Mouse (Mus musculus): Measurements from ENCODE around the gene Grm8.
A peak's percentile ranks its signal among the peaks of the same experiment; 100 is the strongest.

The Grm8 gene

GRCm38 (mm10) chr6:28040815-28041214, 94.2 kb downstream of the Grm8 start:
- no peak for DNase-seq

GRCm38 (mm10) chr6:28032006-28032405, 103.0 kb downstream of the Grm8 start:
- DNase-seq, result no peak

DNA sequence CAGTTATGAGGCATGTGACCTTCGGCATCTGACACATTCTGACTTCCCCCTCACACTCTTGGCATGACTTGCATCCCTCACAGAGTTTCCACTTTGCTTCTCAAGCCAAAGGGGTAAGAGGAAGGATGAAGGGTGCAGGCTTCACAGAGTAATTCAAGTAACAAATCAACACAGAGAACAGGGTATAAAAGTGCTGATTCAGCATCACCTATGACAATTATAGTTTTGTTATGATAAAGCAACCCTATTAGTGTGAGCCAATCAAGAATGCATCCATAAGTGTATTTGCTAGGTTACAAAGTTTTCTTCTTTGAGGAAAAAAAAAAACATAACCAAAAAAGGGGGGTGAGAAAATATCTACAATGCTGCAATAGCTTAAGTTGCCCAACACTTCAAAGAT, 117.3 kb downstream of the Grm8 start:
- no peak for DNase-seq

GRCm38 (mm10) chr6:28007001-28007400, 128.0 kb downstream of the Grm8 start:
- DNase-seq, result no peak

DNA sequence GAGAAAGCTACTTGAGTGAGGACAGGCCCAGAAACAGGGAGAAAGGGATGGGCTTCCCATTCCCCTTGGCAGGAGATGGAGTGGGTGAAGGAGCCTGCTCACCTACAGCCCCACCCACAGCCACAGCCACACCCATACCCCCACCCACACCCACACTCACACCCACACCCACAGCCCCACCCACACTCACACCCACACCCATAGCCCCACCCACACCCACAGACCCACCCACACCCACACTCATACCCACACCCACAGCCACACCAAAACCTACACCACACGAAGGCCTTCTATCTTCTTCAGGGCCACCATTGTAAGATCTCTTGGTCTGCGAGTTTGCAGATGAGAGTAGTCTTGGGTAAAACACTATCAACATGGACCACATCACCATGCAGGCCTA, 137.7 kb downstream of the Grm8 start:
- no peak for DNase-seq

GRCm38 (mm10) chr6:27991241-27991640, 143.7 kb downstream of the Grm8 start:
- no peak for DNase-seq

- no peak for DNase-seq
Measured at GRCm38 (mm10) chr6:27982598-27982997, 152.4 kb downstream of the Grm8 start.

DNA sequence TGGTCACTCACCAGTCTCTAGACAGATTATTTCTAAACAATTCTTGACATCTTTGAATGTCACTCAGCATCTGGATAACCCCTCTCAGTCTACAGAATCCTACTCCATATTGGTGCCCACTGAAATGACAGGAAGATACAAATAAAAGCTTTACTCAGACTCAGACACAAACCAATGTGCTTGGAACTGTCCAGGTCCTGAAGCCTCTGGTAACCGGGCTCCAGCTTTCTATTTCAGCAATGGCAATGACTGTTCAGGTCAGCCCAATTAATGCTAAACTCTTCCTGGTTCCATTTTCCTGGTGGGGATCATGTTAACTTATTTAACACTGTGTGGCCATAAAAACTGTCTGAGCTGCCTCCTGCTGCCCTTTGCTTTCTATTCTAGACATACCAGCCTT, 153.0 kb downstream of the Grm8 start:
- no peak for DNase-seq

DNA sequence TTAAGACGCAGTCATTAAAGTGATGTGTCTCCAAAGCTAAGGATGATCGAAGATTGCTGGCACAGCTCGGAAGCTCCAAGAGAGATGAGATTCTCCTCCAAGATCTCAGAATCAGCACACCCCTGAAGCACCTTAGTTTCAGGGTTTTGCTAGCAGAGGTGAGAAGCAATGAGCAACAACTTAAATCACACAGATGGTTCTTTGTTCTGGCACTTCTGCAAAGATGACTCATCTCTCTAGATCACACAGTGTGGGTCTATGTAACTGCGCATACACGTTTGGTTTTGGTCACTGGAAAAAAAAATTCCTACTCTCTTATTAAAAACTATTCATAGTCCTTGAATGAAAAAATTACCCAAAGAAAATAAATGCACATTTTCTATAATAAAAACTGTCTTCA, 157.6 kb downstream of the Grm8 start:
- DNase-seq, result no peak

- DNase-seq, result no peak
Measured at GRCm38 (mm10) chr6:27968859-27969258, 166.1 kb downstream of the Grm8 start.

GRCm38 (mm10) chr6:27967037-27967436, 167.9 kb downstream of the Grm8 start:
- DNase-seq, result no peak

DNA sequence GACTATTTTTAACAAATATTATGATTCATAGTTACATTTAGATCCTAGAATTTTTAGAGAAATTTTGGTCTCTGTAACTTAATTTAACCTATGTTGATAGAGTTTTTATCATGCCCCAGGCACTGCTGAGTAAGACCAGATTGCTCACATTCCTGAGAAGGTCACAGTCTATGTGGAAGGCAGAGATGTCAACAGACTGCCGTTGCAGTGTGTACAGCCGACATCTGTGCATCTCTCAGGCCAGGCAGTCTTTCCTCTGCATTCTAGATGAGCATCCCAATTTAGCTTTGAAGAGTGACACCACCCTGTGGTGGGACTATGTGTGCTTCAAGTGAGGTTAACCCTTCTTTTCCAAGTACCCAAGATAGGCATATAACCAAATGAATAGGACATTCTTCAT, 169.7 kb downstream of the Grm8 start:
- DNase-seq, result no peak

- DNase-seq, result no peak
Measured at GRCm38 (mm10) chr6:27963887-27964286, 171.1 kb downstream of the Grm8 start.

- no peak for DNase-seq
Measured at GRCm38 (mm10) chr6:27956278-27956857, 178.6 kb downstream of the Grm8 start.

- DNase-seq, result no peak
Measured at GRCm38 (mm10) chr6:27951433-27951832, 183.5 kb downstream of the Grm8 start.

GRCm38 (mm10) chr6:27928058-27928457, 206.9 kb downstream of the Grm8 start:
- no peak for DNase-seq

DNA sequence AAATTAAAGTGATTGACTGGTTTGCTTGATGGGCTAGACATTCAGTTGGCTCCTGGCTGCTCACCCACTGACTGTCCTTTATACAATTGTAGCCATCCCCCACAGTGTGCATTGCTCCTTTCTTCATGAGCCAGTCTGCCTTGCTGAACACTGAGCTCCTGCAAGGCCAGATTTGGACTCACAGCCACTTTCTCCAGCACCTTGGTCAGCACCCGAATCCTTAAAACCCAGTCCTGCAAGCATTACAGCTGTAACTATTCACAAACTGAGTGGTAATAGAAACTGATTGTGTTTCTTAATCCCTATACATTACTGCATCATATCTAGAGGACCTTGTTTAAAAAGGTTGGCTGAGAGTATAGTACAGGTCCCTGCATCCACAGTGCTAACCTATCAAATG, 221.7 kb downstream of the Grm8 start:
- no peak for DNase-seq

GRCm38 (mm10) chr6:27904358-27904757, 230.6 kb downstream of the Grm8 start:
- DNase-seq, result no peak

GRCm38 (mm10) chr6:27902224-27902623, 232.8 kb downstream of the Grm8 start:
- DNase-seq, result no peak

GRCm38 (mm10) chr6:27901396-27901795, 233.6 kb downstream of the Grm8 start:
- no peak for DNase-seq

- no peak for DNase-seq
Measured at GRCm38 (mm10) chr6:27895153-27895552, 239.8 kb downstream of the Grm8 start.

GRCm38 (mm10) chr6:27892886-27893285, 242.1 kb downstream of the Grm8 start:
- no peak for DNase-seq

DNA sequence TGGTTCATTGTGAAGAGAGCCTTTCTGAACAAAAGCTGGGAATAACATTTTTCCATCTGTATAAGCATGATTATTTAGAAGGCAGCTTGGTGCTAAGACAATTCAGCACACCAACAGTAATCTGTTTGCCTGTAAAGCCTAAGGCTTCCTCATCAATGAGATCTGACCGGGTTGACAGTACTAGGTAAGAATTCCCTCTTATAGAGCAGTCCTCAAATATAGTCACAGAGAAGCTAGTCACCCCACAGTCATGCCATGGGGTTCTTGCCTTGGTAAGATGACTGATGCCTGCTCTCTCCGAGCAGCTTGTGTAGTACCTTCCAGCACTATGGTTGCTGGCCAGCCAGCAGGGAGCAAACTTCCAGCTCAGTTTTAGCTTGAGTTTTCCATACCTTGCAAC, 246.6 kb downstream of the Grm8 start:
- no peak for DNase-seq

DNA sequence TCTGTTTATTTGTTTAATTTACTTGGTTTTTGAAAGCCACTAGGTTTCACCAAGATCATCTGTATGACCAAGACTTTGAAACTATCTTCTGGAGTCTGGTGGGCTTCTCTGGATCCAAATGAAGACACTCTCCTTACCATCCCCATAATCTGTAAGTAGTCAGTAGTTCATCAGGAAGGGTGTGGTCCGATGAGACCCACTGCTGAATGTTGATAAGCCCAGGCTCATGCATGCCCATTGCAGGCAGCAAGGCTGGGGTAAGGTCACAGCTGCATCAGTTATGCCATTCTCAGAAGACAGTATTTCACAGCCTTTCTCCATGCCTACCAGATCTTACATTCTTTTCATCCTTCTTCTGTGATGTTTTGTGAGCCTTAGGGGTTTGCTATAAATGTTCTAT, 247.1 kb downstream of the Grm8 start:
- DNase-seq, result no peak

DNA sequence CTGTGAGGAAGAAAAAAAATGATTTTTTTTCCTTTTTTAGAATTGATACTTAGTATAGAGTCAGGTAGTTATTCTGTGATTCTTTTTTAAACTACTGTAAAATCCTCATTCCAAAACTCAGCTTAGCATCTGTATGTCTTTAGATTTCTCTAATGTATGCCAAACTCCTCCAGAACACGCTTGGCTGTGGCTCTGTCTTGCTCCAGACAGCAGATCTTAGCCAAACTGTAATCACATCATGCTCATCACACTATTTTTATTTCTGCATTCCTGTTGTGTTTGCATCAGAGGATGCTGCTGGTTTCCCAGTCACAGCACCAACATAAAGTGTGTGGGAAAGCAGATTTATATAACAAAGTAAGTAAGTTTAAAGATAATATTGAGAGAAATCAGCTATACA, 249.2 kb downstream of the Grm8 start:
- peak; percentile 5 for DNase-seq

- DNase-seq, result no peak
Measured at GRCm38 (mm10) chr6:27849644-27850043, 285.3 kb downstream of the Grm8 start.

Measured in right cerebral cortex, postnatal 25 days (tissue).